Mouse (Mus musculus) adrenal gland, adult 8-10 months (tissue): ENCODE measurements around the gene Slc26a9. TPM values are rescaled to one million over a fixed set of nuclear protein-coding genes. Genes with fewer than 3 reads are reported as not detected.

Source experiments
- DNase-seq: peaks from one replicate; pipeline ENCODE4 v3.0.0; 2022
- total RNA-seq, 4 experiments: library from RNA; stranded (reverse); gene quantifications; 2 replicates each; pipeline ENCODE4 v1.2.4; 2022

The Slc26a9 gene
- total RNA-seq, 4 experiments from 2014 or later: 0.06 to 0.28 (median 0.23) TPM; not detected in 1

GRCm38 (mm10) chr1:131736494-131736893 is 7.3 kb upstream of the Slc26a9 start:
- no peak for DNase-seq

- DNase-seq: peak; percentile 94
Measured at GRCm38 (mm10) chr1:131737269-131737668, 6.6 kb upstream of the Slc26a9 start.

- no peak for DNase-seq
Measured at GRCm38 (mm10) chr1:131738760-131739159, 5.1 kb upstream of the Slc26a9 start.

- DNase-seq: no peak
Measured at GRCm38 (mm10) chr1:131739481-131740160, 4.2 kb upstream of the Slc26a9 start.

GRCm38 (mm10) chr1:131745391-131745790 is 1.6 kb downstream of the Slc26a9 start:
- DNase-seq: no peak

GRCm38 (mm10) chr1:131747761-131748160 is 3.9 kb downstream of the Slc26a9 start:
- DNase-seq: no peak

GRCm38 (mm10) chr1:131748636-131749035 is 4.8 kb downstream of the Slc26a9 start:
- no peak for DNase-seq

- no peak for DNase-seq
Measured at GRCm38 (mm10) chr1:131749706-131750545, 6.1 kb downstream of the Slc26a9 start.

GRCm38 (mm10) chr1:131751181-131751890 is 7.5 kb downstream of the Slc26a9 start:
- no peak for DNase-seq

- peak; percentile 55 for DNase-seq
Measured at GRCm38 (mm10) chr1:131751891-131752311, 8.1 kb downstream of the Slc26a9 start.

- DNase-seq: no peak
Measured at GRCm38 (mm10) chr1:131754212-131754829, 10.5 kb downstream of the Slc26a9 start.

- peak; percentile 83 for DNase-seq
Measured at GRCm38 (mm10) chr1:131754916-131755315, 11.1 kb downstream of the Slc26a9 start.

GRCm38 (mm10) chr1:131757211-131757610 is 13.4 kb downstream of the Slc26a9 start:
- DNase-seq: no peak

GRCm38 (mm10) chr1:131758796-131759195 is 15.0 kb downstream of the Slc26a9 start:
- no peak for DNase-seq

GRCm38 (mm10) chr1:131759667-131760427 is 16.0 kb downstream of the Slc26a9 start:
- no peak for DNase-seq

GRCm38 (mm10) chr1:131760428-131760820 is 16.6 kb downstream of the Slc26a9 start:
- no peak for DNase-seq

- peak; percentile 62 for DNase-seq
Measured at GRCm38 (mm10) chr1:131761079-131761831, 17.4 kb downstream of the Slc26a9 start.

- DNase-seq: no peak
Measured at GRCm38 (mm10) chr1:131763683-131764082, 19.9 kb downstream of the Slc26a9 start.

- DNase-seq: peak; percentile 56
Measured at GRCm38 (mm10) chr1:131764581-131765338, 20.9 kb downstream of the Slc26a9 start.

GRCm38 (mm10) chr1:131765357-131766001 is 21.7 kb downstream of the Slc26a9 start:
- peak; percentile 71 for DNase-seq
